Mouse (Mus musculus) megakaryocyte, embryonic 14.5 days (primary cell): ENCODE results near the gene Snrnp48.

Experiments
- FLI1 ChIP-seq: IDR thresholded peaks from 2 replicates; pipeline ENCODE4 v1.6.1; 2012; ENCODE audit warnings: low read length, inconsistent platforms, mixed read lengths
- GATA1 ChIP-seq: IDR thresholded peaks from 3 replicates; pipeline ENCODE4 v1.6.1; 2012; ENCODE audit warnings: mixed read lengths, low read length, inconsistent platforms, borderline replicate concordance

- TF ChIP-seq GATA1 (no peak), FLI1 (no peak)
Measured at GRCm38 (mm10) chr13:38162002-38162401, 42.7 kb upstream of the Snrnp48 start.
